Mouse (Mus musculus) telencephalon, adult 2 months (tissue): ENCODE measurements around the gene Pdcd7.

Experiments
- DNase-seq: peaks from one replicate; pipeline ENCODE4 v3.0.0-alpha.2; 2011; ENCODE audit warnings: low read depth, low spot score

The Pdcd7 gene

DNA sequence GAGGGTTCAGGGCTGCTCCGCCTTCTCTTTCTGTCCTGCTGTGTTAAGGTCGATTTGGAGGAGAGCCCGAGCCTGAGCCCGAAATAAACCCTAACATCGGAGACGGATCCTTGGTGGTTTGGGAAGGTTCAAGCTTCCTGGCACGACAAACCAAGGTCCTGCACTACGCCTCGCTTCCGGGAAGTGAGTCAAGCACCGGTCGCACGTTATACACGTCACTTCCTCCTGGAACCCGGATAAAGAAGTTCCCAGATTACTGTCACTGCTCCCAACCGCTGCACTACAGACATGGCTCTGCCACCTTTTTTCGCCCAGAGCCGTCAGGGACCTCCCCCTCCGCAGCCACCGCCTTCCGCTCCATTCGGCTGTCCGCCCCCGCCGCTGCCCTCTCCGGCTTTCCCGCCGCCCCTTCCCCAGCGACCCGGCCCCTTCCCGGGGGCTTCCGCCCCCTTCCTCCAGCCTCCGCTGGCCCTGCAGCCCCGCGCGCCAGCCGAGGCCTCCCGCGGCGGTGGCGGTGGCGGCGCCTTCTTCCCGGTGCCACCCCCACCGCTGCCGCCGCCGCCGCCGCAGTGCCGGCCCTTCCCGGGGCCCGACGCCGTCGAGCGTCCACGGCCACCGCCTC is at the start of gene Pdcd7:
Pdcd7 (plus strand) TSS at position 251 of the 622 bp plus-strand sequence.
- DNase-seq, result peak; percentile 98

DNA sequence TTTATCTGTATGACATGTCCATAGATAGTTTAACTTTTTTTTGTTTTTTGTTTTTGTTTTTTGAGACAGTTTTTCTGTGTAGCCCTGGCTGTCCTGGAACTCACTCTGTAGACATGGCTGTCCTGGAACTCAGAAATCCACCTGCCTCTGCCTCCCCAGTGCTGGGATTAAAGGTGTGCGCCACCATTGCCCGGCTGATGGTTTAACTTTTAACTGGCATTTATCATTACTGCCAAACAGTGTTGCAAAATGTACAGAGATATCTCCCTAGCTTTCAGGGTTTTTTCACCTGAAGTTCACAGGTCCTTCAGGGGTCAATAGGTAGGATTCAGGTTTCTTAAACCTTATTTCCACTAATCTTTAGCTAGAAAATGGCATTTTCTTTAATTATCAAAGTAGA is 48.8 kb upstream of the Pdcd7 start:
- DNase-seq, result no peak

DNA sequence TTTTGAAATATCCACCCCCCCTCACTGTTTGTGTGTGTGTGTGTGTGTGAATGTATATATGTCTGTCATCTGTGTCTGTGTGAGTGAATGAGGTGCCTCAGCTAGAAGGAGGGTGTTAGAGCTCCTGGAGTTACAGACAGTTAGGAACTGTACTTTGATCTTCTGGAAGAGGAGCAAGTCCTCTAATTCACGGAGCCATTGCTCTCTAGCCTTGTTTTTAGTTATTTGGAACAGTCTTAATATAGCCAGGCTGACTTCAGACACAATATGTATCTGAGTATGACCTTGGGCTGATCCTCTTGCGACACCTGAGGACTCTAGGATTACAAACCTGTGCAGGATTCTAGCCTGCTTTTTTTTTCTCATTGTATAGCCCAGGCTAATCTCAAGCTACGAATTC is 47.1 kb upstream of the Pdcd7 start:
- no peak for DNase-seq

DNA sequence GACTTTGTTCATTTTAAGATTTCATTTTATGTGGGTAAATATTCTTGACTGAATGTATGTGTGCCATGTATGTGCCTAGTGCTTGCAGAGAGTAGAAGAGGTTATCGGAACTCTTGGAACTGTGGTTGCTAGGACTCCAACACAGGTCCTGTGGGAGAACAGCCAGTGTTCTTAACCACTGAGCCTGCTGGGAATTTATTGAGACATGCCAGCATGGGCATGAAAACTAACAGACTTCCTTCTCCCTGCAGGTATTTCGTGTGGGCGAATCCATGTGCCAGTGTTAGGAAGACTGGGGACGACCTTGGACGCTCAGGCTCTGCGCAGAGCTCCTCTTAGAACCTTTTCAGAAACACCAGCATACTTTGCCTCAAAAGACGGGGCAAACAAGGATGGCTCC is 46.3 kb upstream of the Pdcd7 start:
- DNase-seq, result no peak

DNA sequence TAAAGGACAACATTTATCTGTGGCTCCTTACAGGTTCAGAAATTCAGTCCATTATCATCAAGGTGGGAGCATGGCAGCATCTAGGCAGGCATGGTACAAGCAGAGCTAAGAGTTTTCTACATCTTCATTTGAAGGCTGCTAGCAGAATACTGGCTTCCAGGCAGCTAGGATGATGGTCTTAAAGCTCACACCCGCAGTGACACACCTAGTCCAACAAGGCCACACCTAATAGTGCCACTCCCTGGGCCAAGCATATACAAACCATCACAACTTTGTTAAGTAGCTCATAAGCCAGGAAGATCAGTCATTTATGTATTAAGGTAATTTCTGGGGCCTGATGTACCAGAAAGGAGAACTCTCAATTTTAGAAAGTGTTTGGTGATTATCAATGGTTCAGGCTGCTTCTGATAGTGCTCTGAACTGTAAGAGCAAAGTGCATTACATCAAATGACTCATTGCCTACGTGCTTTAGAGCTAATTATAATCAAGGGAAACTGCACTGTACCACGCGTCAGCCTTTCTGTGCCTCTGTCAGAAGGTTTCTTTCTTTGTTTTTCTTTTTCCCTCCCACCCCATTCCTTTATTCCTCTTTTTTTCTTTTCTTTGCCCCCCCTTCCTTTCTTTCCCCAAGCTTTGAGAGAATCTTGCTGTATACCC is 43.4 kb upstream of the Pdcd7 start:
- no peak for DNase-seq

DNA sequence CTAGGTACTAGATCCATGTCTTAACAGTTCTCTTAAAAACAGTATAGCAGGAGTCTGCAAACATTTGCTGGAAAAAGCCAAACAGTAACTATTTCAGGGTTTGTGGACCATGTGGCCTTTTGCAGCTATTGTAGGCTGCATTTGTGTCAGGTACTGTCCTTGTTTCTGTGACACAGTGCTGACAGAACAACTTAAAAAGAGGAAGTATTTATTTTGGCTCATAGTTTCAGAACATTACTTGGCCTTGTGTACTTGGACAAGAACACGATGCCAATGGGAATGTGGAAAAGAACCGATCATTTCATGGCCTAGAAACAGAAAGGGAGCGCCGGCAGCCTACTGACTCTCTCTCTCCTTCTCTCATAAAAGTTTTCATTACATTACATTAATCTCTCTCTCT is 42.3 kb upstream of the Pdcd7 start:
- no peak for DNase-seq

DNA sequence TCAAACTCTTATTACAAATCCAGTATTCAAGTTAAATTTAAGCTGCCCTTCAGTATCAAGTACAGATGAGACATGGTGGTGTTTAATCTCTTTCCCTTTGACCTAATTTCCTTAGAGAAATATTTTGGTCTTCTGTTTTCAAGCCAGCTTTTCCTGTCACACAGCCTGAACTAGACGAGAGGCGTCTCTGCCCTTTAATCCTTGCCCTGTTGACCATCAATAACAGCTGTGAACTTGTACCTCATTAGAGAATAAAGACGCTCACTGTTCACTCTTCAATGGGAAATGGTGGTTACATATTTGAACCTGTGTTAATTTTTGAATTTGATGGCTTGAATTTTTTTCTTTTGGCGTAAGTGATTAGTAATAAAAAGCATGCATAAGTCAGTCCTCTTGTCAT is 41.6 kb upstream of the Pdcd7 start:
- DNase-seq, result no peak

DNA sequence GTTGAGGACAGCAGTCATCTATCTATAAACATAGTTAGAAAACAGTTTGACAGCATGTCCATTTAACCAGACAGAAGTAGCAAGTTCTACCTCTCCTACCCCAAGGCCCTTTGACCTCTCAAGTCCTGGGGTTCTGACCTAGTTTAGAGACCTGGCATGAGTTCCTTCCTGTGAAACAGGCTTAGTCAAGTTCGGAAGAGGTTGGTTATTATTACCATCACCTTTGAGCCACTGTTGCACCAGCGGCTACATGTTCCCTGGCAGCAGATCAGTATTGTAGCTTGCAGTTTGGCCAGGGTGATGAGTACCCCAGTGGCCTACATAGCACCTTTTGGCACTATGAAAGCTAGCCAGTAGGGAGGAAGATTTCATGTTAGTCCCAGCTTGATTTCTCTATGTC is 39.2 kb upstream of the Pdcd7 start:
- no peak for DNase-seq

DNA sequence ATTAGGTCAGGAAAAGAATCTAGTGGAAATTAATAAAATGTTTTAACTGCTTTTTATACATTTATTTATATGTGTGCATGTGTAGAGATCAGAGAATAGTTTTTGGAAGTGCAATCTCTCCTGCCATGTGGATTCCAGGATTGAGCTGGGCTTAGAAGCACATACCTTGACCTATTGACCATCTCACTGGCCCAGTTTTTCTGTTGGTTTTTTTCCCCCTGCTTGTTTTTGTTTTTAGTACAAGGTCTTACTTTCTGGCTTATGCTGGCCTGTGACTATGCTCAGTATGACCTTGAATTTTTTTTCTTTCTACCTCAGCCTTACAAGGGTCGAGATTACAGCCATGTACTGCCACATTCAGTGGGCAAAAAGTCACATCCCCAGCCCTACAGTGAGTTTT is 37.9 kb upstream of the Pdcd7 start:
- DNase-seq, result no peak

DNA sequence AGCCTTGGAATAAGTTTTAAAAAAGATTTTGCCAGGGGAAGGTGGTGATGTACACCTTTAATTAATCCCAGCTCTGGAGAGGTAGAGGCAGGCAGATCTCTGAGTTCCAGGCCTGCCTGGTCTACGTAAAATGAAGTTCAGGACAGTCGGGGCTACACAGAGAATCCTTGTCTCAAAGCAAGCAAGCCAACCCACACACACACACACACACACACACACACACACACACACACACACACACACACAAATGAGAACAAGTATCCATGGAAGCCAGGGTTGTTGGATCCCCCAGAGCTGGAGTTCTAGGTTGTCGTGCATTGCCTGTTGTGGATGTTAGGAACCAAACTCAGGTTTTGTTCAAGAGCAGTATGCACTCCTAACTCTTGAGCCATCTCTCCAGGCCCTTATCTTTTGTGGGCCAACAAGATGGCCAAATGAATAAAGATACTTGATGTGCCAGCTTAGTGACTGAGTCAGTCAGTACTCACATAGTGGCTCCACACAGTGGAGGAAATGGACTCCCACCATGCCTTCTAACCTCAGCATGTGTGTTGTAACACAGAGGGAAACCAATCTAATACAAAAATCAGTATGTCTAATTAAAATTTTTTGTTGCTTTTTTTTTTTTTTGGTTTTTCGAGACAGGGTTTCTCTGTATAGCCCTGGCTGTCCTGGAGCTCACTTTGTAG is 33.1 kb upstream of the Pdcd7 start:
- DNase-seq, result no peak

DNA sequence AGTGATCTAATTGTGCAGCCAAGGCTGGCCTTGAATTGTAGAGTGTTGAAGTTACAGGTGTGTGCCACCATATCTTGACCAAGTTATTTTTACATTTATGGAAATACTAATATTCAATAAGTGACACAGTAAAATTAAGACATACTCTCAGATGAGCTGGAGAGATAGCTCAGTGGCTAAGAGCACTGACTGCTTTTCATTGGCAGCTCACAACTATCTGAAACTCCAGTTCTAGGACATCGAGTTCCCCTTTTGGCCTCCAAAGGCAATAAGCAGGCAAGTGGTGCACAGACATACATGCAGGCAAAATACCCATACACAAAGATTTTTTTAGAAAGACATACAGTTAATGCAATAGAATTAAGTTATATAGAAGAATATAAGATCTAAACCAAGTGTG is 32.1 kb upstream of the Pdcd7 start:
- no peak for DNase-seq

DNA sequence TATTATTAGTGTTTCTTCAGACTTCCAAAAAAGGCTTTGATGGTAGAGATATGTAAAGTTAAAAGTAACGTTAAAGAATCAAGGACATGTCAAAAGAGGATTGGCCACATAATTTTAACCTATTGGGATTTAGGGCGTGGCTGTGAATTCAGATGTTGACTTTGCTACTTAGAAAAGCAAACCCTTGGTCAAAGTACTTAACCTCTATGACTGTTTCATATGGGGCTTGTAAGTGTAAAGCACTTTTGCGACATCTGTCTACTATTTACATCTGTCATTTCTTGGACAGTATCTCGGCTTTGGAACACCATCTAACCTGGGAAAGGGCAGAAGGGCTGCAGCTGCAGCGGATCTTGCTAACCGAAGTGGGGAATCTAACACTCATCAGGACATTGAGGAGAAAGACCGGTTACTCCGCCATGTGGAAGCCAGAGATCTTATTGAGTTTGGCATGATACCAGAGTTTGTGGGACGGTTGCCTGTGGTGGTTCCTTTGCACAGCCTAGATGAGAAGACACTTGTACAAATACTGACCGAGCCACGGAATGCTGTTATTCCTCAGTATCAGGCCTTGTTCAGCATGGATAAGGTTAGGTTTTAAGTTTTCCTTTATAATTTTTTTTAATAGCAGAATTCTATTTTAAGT is 23.5 kb upstream of the Pdcd7 start:
- DNase-seq, result no peak

DNA sequence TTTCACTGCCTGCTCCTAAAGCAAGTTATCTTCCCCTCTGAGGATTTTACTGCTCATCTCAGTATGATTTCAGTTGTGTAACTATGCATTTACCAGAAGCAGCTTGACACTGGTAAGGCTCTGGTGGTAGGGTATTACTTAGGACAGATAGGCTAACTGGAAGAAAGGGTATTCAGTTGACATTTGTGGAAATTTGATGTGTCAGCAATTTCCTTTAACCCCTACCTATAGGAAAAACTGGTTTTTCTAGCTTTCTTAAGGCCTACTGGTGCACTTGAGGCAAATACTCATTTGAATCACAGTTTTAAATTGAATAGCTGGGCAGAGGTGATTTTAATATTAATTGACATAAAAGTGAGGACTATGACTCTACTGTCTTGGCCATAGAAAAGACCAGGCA is 19.9 kb upstream of the Pdcd7 start:
- no peak for DNase-seq

DNA sequence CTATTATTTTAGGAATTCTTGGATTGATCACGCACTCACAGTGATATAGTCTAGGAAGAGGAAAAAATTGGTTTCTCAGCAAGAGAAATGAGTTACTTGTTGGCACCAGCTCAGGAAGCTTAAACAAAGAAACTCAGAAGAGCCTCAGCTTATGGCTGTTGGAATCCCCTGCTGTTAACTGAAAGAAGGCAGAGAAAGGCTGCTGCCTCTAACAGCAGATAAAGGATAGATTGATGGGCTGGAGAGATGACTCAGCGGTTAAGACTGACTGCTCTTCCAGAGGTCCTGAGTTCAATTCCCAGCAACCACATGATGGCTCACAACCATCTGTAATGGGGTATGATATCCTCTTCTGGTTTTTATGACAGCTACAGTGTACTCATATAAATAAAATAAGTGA is 18.5 kb upstream of the Pdcd7 start:
- DNase-seq, result no peak

DNA sequence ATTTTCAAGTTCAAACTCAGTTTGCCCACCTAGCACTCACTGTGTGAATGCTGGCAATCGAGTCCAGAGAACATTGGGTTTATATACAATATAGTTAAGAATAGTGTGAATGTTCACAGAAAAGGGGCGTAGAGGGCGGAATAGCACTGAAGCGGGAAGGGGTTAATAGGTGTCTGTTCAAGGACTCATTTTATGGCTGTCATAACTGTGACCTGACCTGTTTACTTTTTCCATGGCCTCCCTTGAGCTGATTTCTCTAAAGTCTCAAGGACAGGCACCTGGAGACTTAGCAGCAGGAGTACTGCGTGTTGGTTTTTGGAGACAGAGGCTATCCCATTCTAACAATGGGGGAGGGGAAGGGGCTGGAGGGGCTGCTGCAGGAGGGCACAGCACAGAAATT is 11.9 kb upstream of the Pdcd7 start:
- DNase-seq, result no peak

DNA sequence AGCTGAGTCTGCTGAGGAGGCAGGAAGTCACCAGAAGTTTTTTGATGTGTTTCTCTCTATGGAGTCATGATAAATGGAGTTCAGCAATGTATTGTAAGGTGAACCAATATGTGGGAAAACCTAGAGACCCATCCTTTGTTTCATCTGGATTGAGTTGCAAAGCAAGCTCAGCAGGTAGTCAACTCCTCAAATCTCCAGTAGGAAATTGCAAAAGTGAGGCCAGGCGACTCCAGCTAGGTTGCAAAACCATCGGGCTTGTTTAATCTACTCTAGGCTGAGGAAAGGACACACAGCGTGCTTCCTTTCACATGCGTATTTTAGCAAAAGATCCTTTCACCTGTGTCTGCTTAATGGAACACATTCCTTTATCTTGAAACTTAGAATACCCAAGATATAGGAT is 6.8 kb upstream of the Pdcd7 start:
- DNase-seq, result no peak

DNA sequence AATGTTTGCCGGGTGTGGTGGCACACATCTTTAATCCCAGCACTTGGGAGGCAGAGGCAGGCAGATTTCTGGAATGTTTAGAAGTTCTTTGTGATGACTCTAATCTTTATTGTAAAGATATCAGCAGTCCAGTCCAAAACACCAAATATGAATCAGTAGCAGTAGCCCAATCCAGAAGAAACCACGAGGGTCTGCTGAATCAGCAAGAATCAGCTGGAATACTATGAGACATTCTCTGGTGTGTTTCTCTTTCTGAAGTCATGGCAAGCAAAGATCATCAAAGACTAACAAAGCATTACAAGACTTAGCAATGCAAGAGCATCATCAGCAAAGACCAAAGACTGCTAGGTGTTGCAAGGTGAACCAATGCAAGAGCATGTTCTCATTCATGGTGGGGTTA is 5.5 kb upstream of the Pdcd7 start:
- DNase-seq, result no peak

DNA sequence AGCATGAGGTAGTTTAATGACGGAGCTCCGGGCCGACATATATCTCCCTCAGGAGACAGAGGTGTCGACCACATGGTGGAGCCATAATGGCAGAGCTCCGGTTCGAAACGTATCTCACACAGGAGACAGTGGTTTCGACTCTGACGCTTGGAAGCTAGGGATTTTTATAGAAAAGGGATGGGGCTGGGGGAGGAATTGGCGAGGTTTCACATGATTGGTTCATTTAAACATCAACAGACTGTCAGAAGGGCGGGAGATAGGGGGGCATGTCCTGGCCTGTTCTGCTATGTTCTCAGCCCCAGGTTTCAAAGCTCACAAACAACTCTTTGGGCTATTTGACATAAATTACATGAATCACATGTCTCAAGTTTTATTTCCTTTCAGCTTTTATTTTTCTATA is 465 bp upstream of the Pdcd7 start:
- peak; percentile 16 for DNase-seq

DNA sequence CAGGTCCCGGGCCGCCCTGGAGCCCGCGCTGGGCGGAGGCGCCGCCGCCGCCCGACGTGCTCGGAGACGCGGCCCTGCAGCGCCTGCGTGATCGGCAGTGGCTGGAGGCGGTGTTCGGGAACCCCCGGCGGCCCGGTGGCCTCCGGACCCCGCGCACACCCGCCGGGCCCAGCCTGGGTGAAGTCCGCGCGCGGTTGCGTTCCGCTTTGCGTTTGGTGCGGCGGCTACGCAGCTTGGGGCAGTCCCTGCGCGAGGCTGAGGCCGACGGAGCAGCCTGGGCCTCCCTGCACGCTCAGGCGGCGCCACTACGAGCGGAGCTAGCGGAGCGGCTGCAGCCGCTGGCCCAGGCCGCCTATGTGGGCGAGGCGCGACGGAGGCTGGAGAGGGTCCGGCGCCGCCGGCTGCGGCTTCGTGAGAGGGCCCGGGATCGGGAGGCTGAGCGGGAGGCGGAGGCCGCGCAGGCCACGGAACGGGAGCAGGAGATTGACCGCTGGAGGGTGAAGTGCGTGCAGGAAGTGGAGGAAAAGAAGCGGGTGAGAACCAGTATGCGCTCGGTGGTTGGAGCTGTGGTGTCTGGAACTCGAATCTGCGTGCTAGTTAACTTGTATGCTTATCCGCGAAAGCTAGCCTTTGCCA is 690 bp downstream of the Pdcd7 start:
- DNase-seq, result peak; percentile 8

DNA sequence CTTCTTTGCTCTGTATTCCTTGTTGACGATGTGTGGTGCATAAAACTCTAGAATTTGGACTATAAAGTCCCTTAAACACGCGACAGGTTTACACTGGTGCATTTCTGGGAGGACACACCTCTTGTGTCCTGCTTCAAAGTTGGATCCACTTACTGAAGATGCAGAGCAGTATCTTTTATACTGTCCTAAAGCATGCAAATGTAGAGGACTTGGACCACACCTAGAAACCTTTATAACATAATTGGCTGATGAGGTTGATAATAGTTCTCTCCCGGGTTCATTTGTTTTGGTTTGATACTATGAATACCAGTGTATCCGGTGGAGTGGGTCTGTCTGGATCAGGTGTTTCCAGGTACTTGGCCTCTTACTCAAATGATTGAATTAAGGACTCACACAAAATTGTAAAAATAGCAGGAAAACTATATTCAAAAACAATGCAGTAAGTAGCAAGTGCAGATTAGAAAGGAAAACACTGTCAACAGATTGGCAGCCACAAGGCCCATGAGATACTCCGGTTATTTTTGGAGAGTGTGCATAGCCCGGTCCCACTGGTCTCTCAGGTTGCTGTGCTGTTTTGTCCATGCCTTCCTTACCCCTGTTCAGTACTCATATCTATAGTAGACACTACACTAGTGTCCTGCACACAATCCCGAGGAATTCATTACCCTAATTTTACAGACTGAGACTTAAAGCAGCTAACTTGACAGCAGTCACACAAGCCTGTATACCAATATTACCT is 1.4 kb downstream of the Pdcd7 start:
- DNase-seq, result no peak

DNA sequence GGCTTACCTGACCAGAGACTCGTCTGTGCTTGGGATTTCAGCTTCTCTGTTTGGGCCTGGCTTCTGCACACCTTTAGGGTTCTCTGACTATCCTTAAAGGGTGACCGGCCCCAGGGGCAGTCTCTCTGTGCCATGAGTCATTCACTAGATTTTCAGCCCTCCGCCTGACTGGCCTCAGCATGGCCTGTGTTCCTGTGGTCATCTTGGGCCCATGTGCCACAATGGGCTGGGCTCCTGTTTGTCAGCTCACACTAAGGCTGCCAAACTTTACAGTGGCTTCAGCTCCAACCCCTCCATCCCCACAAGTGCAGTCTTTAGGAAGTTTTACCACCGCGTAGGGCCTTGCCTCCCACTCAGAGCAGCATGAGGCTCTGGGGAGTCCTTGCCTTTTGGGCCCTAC is 7.3 kb downstream of the Pdcd7 start:
- DNase-seq, result no peak

DNA sequence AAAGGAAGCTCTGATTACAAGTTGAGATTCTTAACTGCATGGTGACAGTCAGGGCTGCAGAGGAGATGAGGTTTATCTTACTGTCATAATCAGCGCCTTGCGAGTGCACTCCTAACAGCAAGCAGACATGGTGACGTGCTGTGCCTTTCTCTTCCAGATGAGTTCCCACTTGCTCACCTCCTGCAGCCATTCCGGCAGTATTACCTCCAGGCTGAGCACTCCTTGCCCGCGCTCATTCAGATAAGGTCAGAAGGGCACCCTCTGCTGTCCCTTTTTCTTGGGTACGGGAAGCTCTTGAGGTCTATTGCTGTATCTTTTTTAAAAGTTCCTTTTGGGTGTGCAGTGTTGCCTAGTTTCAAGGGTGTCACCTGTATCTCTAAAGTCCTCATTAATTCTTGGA is 10.7 kb downstream of the Pdcd7 start:
- DNase-seq, result no peak
